Mouse (Mus musculus) spleen, adult 12 weeks (tissue): Measurements from ENCODE around the gene Layn.

Experiments
- DNase-seq: peaks from one replicate; pipeline ENCODE4 v3.0.0; 2022; ENCODE audit warnings: low spot score

Layn gene

GRCm38 (mm10) chr9:51076979-51077315 lies at the start of gene Layn:
TSS of gene Layn (minus strand) at chr9:51077094.
- no peak for DNase-seq

- DNase-seq, result no peak
These were observed 37.9 kb upstream of the Layn start for GRCm38 (mm10) chr9:51114767-51115166.

GRCm38 (mm10) chr9:51105751-51106150 lies 28.9 kb upstream of the Layn start:
- no peak for DNase-seq

- no peak for DNase-seq
These were observed 27.1 kb upstream of the Layn start for GRCm38 (mm10) chr9:51103808-51104514.

- no peak for DNase-seq
These were observed 26.3 kb upstream of the Layn start for GRCm38 (mm10) chr9:51102963-51103807.

- DNase-seq, result no peak
These were observed 25.0 kb upstream of the Layn start, which contains the start of gene 4833427G06Rik for GRCm38 (mm10) chr9:51101756-51102425. TSS of gene 4833427G06Rik (minus strand) at chr9:51102078.

GRCm38 (mm10) chr9:51096306-51096705 lies 19.4 kb upstream of the Layn start:
- no peak for DNase-seq

- no peak for DNase-seq
These were observed 16.8 kb upstream of the Layn start for GRCm38 (mm10) chr9:51093697-51094096.

- DNase-seq, result no peak
These were observed 4.7 kb upstream of the Layn start for GRCm38 (mm10) chr9:51081614-51082013.

GRCm38 (mm10) chr9:51076300-51076978 lies 455 bp downstream of the Layn start:
- DNase-seq, result no peak

- DNase-seq, result no peak
These were observed 1.1 kb downstream of the Layn start for GRCm38 (mm10) chr9:51075780-51076179.

GRCm38 (mm10) chr9:51070801-51071200 lies 6.1 kb downstream of the Layn start:
- DNase-seq, result no peak

- DNase-seq, result no peak
These were observed 8.7 kb downstream of the Layn start for GRCm38 (mm10) chr9:51068202-51068601.

GRCm38 (mm10) chr9:51060601-51061000 lies 16.3 kb downstream of the Layn start, which contains the start of gene Btg4:
TSS of gene Btg4 (plus strand) at chr9:51060901.
- no peak for DNase-seq

GRCm38 (mm10) chr9:51058951-51059521 lies 17.9 kb downstream of the Layn start:
- no peak for DNase-seq

- no peak for DNase-seq
These were observed 20.3 kb downstream of the Layn start for GRCm38 (mm10) chr9:51056360-51057324.

GRCm38 (mm10) chr9:51052180-51052579 lies 24.7 kb downstream of the Layn start:
- no peak for DNase-seq

- no peak for DNase-seq
These were observed 34.8 kb downstream of the Layn start for GRCm38 (mm10) chr9:51042136-51042535.

- no peak for DNase-seq
These were observed 35.4 kb downstream of the Layn start for GRCm38 (mm10) chr9:51041491-51041980.

GRCm38 (mm10) chr9:51032785-51033529 lies 43.9 kb downstream of the Layn start:
- no peak for DNase-seq
